Mouse (Mus musculus): ENCODE data around the gene Gcn1l1.

- no peak for TF ChIP-seq CTCF (IDR thresholded peaks at IDR 0.05; ENCODE audit: control insufficient read depth, insufficient read depth, insufficient replicate concordance, low read depth, low read length)
- no peak for TF ChIP-seq POLR2A (IDR thresholded peaks at IDR 0.05; ENCODE audit: control insufficient read depth, low read depth, low read length)
These were observed 102.2 kb downstream of the Gcn1l1 start for GRCm38 (mm10) chr5:115667210-115667609.

Measured in testis, adult 2 months (tissue).